Mouse (Mus musculus): ENCODE measurements around the gene Ccdc15. TPM values are rescaled to one million over a fixed set of nuclear protein-coding genes. Genes with fewer than 3 reads are reported as not detected.
"Not testable (repeated sequence)": the region's sequence is repeated elsewhere in the genome, so short reads cannot be mapped to it uniquely, and the experiment has no call there.

Gene Ccdc15
- total RNA-seq, 2 experiments from 2014 or later = 1.3 to 1.5 TPM

DNA sequence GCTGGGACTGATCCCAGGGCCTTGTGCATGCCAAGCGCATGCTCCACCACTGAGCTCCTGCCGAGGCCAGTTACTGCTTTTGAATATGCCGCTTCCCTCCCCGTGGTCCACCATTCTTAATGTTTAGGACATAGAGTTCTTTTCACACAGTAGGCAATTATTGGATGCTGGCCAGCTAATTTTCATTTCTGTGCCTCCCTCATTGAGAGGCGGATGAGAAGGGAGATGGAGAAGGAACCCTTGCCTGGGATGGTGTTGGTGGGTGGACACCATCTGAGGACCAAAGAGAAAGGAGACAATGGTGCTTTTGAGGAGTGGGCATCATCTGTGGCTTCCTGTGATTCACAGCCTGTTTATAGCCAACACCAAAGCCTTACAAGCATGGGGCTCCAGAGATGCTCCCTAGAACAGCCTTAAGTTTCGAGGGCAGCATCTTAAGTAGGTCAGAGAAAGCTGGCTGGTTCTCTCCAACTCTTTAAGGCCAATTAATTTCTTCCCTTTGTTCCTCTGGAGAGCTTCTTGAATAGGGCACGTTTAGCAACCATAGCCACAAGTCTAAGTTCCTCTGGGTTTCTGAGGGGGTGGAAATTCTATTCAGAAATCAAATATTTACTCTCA, 10.6 kb upstream of the Ccdc15 start:
- DNase-seq (ENCODE audit: low spot score) = no peak

GRCm38 (mm10) chr9:37354485-37354884, 6.3 kb upstream of the Ccdc15 start:
- no peak for DNase-seq (ENCODE audit: low spot score)
- intact Hi-C loops (cut with DNase I) = no loop called here

More for the DNA sequence above, 10.6 kb upstream of the Ccdc15 start:
- intact Hi-C loops (cut with DNase I) = no loop called here

- DNase-seq (ENCODE audit: low spot score) = no peak
- intact Hi-C loops (cut with DNase I) = no loop called here
Observed at GRCm38 (mm10) chr9:37351266-37351665, 3.0 kb upstream of the Ccdc15 start.

- no peak for DNase-seq (ENCODE audit: low spot score)
- intact Hi-C loops (cut with DNase I) = no loop called here
Observed at GRCm38 (mm10) chr9:37349050-37349449, 818 bp upstream of the Ccdc15 start.

DNA sequence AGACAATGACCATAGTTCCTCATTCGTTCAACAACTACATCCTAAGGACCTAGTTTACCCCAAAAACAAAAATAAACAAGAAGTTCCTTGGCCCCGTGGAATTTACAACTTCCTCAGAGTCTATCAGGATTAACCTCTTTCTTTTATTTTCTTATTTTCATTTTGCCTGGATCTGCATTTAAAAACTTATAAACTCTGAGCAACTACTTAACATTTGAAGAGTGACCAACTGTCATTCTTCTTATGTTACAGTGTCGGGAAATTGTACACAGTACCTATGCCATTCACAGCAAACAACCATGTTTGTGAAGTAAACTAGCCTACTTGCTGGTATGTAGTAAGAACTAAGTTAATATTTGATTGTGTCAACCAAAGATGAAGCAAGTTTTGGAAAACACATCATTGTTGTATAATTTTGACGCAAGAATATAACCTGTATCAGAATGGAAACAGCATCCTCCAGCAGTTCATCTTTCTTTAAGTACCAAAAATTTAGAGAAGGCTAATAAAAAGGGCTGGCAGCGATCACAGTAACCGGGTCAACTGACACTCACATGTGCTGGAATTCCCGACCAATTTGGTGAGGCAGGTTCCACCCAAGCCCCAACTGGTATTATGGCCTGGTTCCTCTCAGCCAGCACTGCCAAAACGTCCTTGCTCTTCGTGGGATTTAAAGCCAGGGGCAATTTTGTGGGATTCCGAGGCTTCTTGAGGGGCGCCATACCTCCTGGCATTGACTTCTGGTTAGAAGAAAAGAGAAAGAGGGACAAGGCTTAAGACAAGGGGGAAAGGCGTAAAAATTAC, 846 bp downstream of the Ccdc15 start:
- DNase-seq (ENCODE audit: low spot score) = no peak
- intact Hi-C loops (cut with DNase I) = no loop called here

GRCm38 (mm10) chr9:37345406-37345805, 2.8 kb downstream of the Ccdc15 start:
- intact Hi-C loops (cut with DNase I) = no loop called here
- DNase-seq (ENCODE audit: low spot score) = no peak

GRCm38 (mm10) chr9:37329456-37329855, 18.8 kb downstream of the Ccdc15 start:
- DNase-seq (ENCODE audit: low spot score) = no peak
- intact Hi-C loops (cut with DNase I) = loop anchor here (5.0 kb wide), 3 partner anchors 72 to 357 kb away; partner anchors contain the start of gene Slc37a2

DNA sequence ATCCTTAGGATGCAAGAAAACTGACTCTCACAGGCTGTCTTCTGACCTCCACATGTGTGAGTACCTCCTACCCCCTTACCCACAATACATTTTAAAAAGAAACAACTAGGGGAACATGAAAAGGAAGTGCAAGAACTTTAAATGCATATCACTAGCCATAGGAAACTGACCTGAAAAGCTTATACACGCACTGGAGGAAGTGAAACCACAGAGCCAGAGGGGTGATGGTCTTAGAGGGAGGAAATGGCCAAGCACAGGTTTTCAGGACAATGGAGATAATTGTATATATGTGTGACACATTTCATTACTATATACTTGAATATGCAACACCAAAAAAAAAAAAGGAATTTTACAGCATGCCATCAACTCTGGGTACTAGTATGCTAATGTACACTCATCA, 46.5 kb downstream of the Ccdc15 start:
- no peak for DNase-seq (ENCODE audit: low spot score)
- intact Hi-C loops (cut with DNase I) = no loop called here

DNA sequence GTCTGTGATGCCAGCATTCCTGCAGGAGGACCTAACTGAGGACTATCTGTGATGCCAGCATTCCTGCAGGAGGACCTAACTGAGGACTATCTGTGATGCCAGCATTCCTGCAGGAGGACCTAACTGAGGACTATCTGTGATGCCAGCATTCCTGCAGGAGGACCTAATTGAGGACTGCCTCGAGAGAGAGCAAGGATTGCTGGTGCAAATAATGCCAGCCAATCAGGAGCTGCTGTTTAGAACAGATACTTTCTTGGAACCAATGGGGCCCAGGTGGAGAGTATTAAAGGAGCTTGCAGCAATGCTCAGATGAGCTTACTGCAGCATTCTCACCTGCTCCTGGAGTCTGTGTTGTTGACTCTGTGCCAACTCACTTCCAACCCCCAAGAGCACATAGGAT, 47.7 kb downstream of the Ccdc15 start:
- DNase-seq (ENCODE audit: low spot score); intact Hi-C loops (cut with DNase I): not testable (repeated sequence)

DNA sequence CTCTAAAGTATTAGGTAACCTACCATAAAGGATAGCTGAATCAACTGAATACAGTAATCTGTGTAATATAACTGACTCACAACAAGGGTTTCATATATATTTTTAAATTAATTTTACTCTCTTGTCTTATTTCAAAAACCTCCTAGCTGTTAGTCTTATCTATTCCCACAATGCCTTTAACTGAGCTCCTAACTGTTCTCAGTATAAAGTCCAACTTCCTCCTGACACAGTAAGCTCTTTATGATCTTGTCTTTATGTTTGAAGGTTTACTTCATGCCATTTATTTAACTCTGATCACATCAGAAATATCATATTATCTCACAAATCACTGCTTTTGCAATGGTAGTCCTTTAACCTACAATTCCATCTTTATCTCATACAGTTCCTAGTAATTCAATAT, 52.6 kb downstream of the Ccdc15 start:
- intact Hi-C loops (cut with DNase I) = no loop called here
- DNase-seq (ENCODE audit: low spot score) = no peak

DNA sequence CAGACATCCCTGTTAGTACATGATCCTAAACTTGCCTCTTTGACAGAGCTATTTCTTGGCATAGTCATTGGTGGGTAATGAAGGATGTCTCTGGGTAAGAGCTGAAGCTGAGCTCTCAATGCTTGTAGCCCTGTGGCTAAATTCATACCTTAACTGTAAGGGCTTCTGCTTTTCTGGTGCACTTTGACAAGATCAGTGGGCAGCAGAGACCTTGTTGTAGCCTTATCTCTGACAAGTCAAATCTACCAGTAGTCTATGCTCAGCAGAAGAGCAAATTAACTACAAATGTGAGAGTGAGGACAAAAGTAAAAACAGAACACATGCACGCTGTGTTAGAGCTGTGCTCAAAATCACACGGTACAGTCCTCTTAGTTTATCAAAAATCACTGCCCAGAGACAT, 81.6 kb downstream of the Ccdc15 start:
- DNase-seq (ENCODE audit: low spot score) = no peak
- intact Hi-C loops (cut with DNase I) = no loop called here

DNA sequence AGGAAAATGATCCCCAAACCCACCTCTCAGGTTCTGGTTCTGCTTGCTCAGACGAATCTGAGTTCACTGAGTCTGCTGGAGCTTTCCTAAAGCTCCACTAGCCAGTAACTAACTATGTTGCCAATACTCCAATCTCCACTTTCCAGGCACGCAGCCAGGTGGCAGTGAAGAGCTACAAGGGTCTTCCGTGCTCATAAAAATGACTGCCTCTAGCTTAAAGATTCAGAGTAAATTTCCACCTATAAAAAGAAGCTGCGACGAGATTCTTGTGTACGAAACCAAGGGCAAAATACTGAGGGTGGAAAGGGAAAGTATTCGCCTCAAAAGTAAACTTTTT, 92.4 kb downstream of the Ccdc15 start:
- DNase-seq (ENCODE audit: low spot score) = no peak
- intact Hi-C loops (cut with DNase I) = loop anchor here (5.0 kb wide), 1 partner anchor 71 kb away; no protein-coding TSS in a partner anchor

DNA sequence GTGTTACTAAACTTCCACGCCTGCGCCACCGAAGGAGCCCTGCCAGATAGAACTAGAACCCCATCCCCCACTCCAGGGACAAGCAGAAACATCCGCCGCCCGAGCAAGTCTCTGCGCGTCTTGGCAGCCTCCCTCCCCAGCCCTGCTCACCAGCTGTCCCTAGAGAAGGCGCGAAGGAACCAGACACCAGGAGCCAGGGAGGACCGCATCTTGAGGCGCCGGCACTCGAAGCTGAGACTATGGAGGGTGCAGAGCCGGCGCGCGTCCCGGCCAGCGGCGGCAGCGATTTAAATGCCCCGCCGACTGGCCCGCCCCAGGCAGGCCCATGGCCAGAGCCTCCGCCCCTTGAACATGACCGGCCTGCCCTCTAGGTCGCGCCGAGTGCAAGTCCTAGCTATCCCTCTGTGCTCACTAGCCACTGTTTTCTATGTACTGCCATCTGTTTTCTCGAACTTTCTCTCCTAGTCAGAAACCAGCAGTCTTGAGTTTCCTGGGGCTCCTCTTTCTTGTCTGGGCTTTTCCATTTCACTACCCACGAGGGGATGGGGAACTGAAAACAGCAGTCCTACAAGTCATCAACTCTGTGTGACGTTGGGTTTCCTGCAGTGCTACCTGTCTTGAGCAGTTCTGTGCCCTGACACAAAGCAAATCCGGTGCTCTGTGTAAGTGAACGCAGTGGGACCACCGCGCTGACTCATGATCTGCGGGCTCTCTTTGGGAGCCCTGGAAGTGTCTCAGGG, 92.9 kb downstream of the Ccdc15 start, which contains the start of gene Slc37a2:
Gene Slc37a2, minus strand, starts transcription at position 590 of the 740 bp plus-strand sequence.
- peak; percentile 33 for DNase-seq (ENCODE audit: low spot score)
- intact Hi-C loops (cut with DNase I) = loop anchor here (5.0 kb wide), 1 partner anchor 72 kb away; no protein-coding TSS in a partner anchor

DNA sequence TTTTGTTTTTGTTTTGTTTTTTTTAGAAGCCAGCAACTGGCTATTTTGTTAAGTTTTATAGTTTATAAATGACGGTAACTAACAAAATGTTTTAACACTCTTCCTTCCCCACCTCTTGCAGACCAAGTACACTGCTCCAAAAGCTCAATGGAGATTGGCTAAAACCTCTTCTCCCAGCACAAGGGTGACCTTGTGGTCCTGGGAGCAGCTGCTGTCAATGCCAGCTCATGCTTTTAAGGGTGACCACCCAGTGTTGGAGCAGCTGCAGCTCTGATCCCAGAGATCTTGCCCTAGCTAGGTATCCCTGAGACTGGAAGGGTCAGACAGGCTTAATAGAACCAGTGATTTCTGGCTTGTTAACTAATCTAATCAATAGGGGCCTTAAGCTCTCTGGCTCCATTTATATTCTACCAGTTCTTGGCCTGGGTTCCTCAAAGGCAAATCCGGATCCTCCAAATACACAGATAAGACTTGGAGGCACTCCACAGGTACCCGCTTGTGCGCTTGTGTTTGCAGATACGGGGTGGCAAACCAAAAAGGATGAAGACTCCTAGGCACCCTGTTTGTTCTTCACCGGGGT, 93.6 kb downstream of the Ccdc15 start:
- no peak for DNase-seq (ENCODE audit: low spot score)
- intact Hi-C loops (cut with DNase I) = loop anchor here (5.0 kb wide), 1 partner anchor 73 kb away; no protein-coding TSS in a partner anchor

DNA sequence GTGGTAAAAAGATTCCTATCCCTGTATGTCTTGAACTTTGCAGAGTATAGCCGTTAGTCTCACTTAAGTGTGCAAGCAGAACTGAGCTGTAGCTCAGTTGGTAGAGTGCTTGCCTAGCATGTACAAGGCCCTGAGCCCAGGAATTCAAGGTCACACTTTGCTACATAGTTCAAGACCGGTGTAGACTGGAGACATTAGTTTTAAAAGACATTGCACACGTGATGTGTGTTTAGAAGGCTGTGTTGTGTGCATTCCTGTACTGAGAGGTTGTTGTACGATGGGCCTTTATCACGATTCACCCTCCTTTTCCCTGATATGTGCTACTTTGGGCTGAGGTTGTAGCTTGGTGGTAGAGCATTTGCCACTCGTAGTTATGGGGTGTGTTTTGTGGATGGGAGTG, 97.6 kb downstream of the Ccdc15 start:
- no peak for DNase-seq (ENCODE audit: low spot score)
- intact Hi-C loops (cut with DNase I) = no loop called here

DNA sequence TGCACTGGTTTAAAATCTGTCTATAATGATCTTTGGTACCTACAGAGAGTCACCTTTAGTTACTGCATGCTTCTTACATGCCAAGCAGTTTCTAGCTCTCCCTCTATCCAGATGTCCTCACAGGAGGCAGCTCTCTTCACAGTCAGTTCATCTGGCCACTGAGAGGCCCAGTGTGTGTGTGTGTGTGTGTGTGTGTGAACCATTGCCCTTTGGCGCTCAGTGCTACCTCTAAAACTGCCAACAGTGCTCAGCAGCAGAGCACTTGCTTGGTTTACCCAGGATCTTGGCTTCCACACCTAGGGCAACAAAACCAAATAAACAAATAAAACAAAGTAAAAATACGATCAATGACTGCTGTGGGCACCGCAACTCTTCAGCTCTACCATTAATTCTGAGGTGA, 98.3 kb downstream of the Ccdc15 start:
- intact Hi-C loops (cut with DNase I) = no loop called here
- DNase-seq (ENCODE audit: low spot score) = no peak

- DNase-seq (ENCODE audit: low spot score) = no peak
- intact Hi-C loops (cut with DNase I) = no loop called here
Observed at GRCm38 (mm10) chr9:37248381-37248906, 99.8 kb downstream of the Ccdc15 start.

- intact Hi-C loops (cut with DNase I) = no loop called here
Observed at GRCm38 (mm10) chr9:37247429-37247828, 100.8 kb downstream of the Ccdc15 start.

DNA sequence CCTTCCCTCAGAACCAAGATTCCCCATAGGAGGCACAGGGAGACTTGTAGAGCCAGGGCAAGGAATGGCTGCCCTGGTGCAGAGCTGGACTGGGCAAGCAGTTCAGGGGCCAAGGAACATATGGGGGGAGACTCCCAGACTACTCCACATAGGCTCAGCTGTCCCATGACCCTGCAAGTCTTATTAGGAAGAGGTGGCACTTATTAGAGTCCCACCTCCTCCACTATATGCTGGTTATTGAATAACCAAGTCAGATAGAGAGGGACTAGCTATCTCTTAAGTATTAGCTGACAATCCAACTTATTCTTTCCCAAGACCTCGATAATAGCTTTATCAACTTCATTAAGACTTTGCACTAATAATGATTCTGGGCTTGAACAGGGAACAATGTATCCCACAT, 102.4 kb downstream of the Ccdc15 start:
- intact Hi-C loops (cut with DNase I) = no loop called here
- DNase-seq (ENCODE audit: low spot score) = no peak

More at GRCm38 (mm10) chr9:37247429-37247828, 100.8 kb downstream of the Ccdc15 start:
- DNase-seq (ENCODE audit: low spot score) = no peak

- intact Hi-C loops (cut with DNase I) = no loop called here
- no peak for DNase-seq (ENCODE audit: low spot score)
Observed at GRCm38 (mm10) chr9:37245404-37245803, 102.8 kb downstream of the Ccdc15 start.

All from heart, postnatal 25 days (tissue).